Mouse (Mus musculus): ENCODE measurements around the gene Zfp512. TPM values are rescaled to one million over a fixed set of nuclear protein-coding genes. Genes with fewer than 3 reads are reported as not detected.
A peak's percentile ranks its signal among the peaks of the same experiment; 100 is the strongest.

The Zfp512 gene
- polyA plus RNA-seq, 1 experiment from 2014 or later, result 60.0 TPM

GRCm38 (mm10) chr5:31480536-31480935 is 28.3 kb downstream of the Zfp512 start:
- ATAC-seq (replicated peaks; ENCODE audit: insufficient number of reproducible peaks, low FRiP score, low TSS enrichment, low read depth) (no peak), DNase-seq (ENCODE audit: low spot score) (no peak)
- no peaks in the 10 kb centered on the region for H3K27me3 ChIP-seq (ENCODE audit: control insufficient read depth, insufficient read depth, low read length)
- H3K36me3 ChIP-seq (replicated peaks; ENCODE audit: control insufficient read depth, insufficient read depth, low read depth, low read length), result no peaks in the 10 kb centered on the region; the same call in 1 of the 2 replicates
- H3K9me3 ChIP-seq (replicated peaks; ENCODE audit: control insufficient read depth, low read length), result no peaks in the 10 kb centered on the region
- no peak overlapping the region for H3K9ac ChIP-seq (replicated peaks; ENCODE audit: low read length)
- no peak overlapping the region for H3K4me3 ChIP-seq (ENCODE audit: low read depth, low read length)
- no peak overlapping the region for H3K27ac ChIP-seq (replicated peaks; ENCODE audit: low read depth, low read length)
- no peaks in the 10 kb centered on the region for H3K4me1 ChIP-seq (ENCODE audit: control insufficient read depth, insufficient read depth, low read length)
- WGBS, result 91% methylated on average over 4 of the region's 4 CpGs
- no peak overlapping the region for H3K4me2 ChIP-seq (ENCODE audit: low read depth, low read length)

- no peak within 1 kb of the TSS for H3K9ac ChIP-seq (replicated peaks; ENCODE audit: low read length)
- DNase-seq (ENCODE audit: low spot score), result no peak
- no peaks in the 10 kb centered on the region for H3K9me3 ChIP-seq (replicated peaks; ENCODE audit: control insufficient read depth, low read length)
- H3K4me1 ChIP-seq (ENCODE audit: control insufficient read depth, insufficient read depth, low read length), result no peaks in the 10 kb centered on the region
- H3K27me3 ChIP-seq (ENCODE audit: control insufficient read depth, insufficient read depth, low read length), result no peaks in the 10 kb centered on the region
- H3K4me3 ChIP-seq (ENCODE audit: low read depth, low read length), result no peak within 1 kb of the TSS
- ATAC-seq (replicated peaks; ENCODE audit: insufficient number of reproducible peaks, low FRiP score, low TSS enrichment, low read depth), result no peak
- H3K27ac ChIP-seq (replicated peaks; ENCODE audit: low read depth, low read length), result no peak within 1 kb of the TSS
- no peak within 1 kb of the TSS for H3K4me2 ChIP-seq (ENCODE audit: low read depth, low read length)
- 94% methylated on average over 3 of the region's 3 CpGs for WGBS
- no peaks in the 10 kb centered on the region for H3K36me3 ChIP-seq (replicated peaks; ENCODE audit: control insufficient read depth, insufficient read depth, low read depth, low read length)
Observed at GRCm38 (mm10) chr5:31485440-31485839, 33.2 kb downstream of the Zfp512 start, which contains the start of gene 4930548H24Rik. 4930548H24Rik (plus strand) TSS chr5:31485740.

GRCm38 (mm10) chr5:31487889-31488288 is 35.7 kb downstream of the Zfp512 start:
- ATAC-seq (replicated peaks; ENCODE audit: insufficient number of reproducible peaks, low FRiP score, low TSS enrichment, low read depth) (no peak), DNase-seq (ENCODE audit: low spot score) (no peak)
- H3K27ac ChIP-seq (replicated peaks; ENCODE audit: low read depth, low read length), result no peak overlapping the region
- H3K36me3 ChIP-seq (replicated peaks; ENCODE audit: control insufficient read depth, insufficient read depth, low read depth, low read length), result no peaks in the 10 kb centered on the region
- H3K27me3 ChIP-seq (ENCODE audit: control insufficient read depth, insufficient read depth, low read length), result no peaks in the 10 kb centered on the region
- H3K4me1 ChIP-seq (ENCODE audit: control insufficient read depth, insufficient read depth, low read length), result no peaks in the 10 kb centered on the region
- H3K9ac ChIP-seq (replicated peaks; ENCODE audit: low read length), result no peak overlapping the region
- 97% methylated on average over 3 of the region's 3 CpGs for WGBS
- no peak overlapping the region for H3K4me3 ChIP-seq (ENCODE audit: low read depth, low read length)
- no peak overlapping the region for H3K4me2 ChIP-seq (ENCODE audit: low read depth, low read length)
- no peaks in the 10 kb centered on the region for H3K9me3 ChIP-seq (replicated peaks; ENCODE audit: control insufficient read depth, low read length)

- no peak for ATAC-seq (replicated peaks; ENCODE audit: insufficient number of reproducible peaks, low FRiP score, low TSS enrichment, low read depth)
- H3K4me2 ChIP-seq (ENCODE audit: low read depth, low read length), result no peak overlapping the region
- no peak overlapping the region for H3K4me3 ChIP-seq (ENCODE audit: low read depth, low read length)
- no peaks in the 10 kb centered on the region for H3K4me1 ChIP-seq (ENCODE audit: control insufficient read depth, insufficient read depth, low read length)
- H3K36me3 ChIP-seq (replicated peaks; ENCODE audit: control insufficient read depth, insufficient read depth, low read depth, low read length), result no peaks in the 10 kb centered on the region
- no peaks in the 10 kb centered on the region for H3K9me3 ChIP-seq (replicated peaks; ENCODE audit: control insufficient read depth, low read length)
- no peak overlapping the region for H3K27ac ChIP-seq (replicated peaks; ENCODE audit: low read depth, low read length)
- no peak for DNase-seq (ENCODE audit: low spot score)
- 69% methylated on average over 7 of the region's 7 CpGs for WGBS
- no peak overlapping the region for H3K9ac ChIP-seq (replicated peaks; ENCODE audit: low read length)
- H3K27me3 ChIP-seq (ENCODE audit: control insufficient read depth, insufficient read depth, low read length), result no peaks in the 10 kb centered on the region
Observed at GRCm38 (mm10) chr5:31489116-31489769, 37.0 kb downstream of the Zfp512 start.

- 67% methylated on average over 1 of the region's 1 CpGs for WGBS
Observed at GRCm38 (mm10) chr5:31492031-31492430, 39.8 kb downstream of the Zfp512 start.

GRCm38 (mm10) chr5:31494513-31495297 is 42.5 kb downstream of the Zfp512 start, which contains the start of gene Gpn1:
Gpn1 (plus strand) TSS chr5:31494741.
- no peaks in the 10 kb centered on the region; the same call in none of the 2 replicates for H3K36me3 ChIP-seq (replicated peaks; ENCODE audit: control insufficient read depth, insufficient read depth, low read depth, low read length)
- WGBS, result under 1% methylated on average over 49 of the region's 49 CpGs
- H3K9ac ChIP-seq (replicated peaks; ENCODE audit: low read length), result peak within 1 kb of the TSS; percentile 82
- H3K4me1 ChIP-seq (ENCODE audit: control insufficient read depth, insufficient read depth, low read length), result no peaks in the 10 kb centered on the region
- no peaks in the 10 kb centered on the region for H3K27me3 ChIP-seq (ENCODE audit: control insufficient read depth, insufficient read depth, low read length)
- DNase-seq (ENCODE audit: low spot score) (peak; percentile 96), ATAC-seq (replicated peaks; ENCODE audit: insufficient number of reproducible peaks, low FRiP score, low TSS enrichment, low read depth) (peak; percentile 100)
- H3K27ac ChIP-seq (replicated peaks; ENCODE audit: low read depth, low read length), result no peak within 1 kb of the TSS
- peak within 1 kb of the TSS; percentile 86 for H3K4me3 ChIP-seq (ENCODE audit: low read depth, low read length)
- H3K9me3 ChIP-seq (replicated peaks; ENCODE audit: control insufficient read depth, low read length), result no peaks in the 10 kb centered on the region; the same call in 1 of the 2 replicates
- H3K4me2 ChIP-seq (ENCODE audit: low read depth, low read length), result peak within 1 kb of the TSS; percentile 67

More at GRCm38 (mm10) chr5:31492031-31492430, 39.8 kb downstream of the Zfp512 start:
- ATAC-seq (replicated peaks; ENCODE audit: insufficient number of reproducible peaks, low FRiP score, low TSS enrichment, low read depth) (no peak), DNase-seq (ENCODE audit: low spot score) (no peak)
- H3K36me3 ChIP-seq (replicated peaks; ENCODE audit: control insufficient read depth, insufficient read depth, low read depth, low read length), result no peaks in the 10 kb centered on the region; the same call in 1 of the 2 replicates
- no peak overlapping the region for H3K9ac ChIP-seq (replicated peaks; ENCODE audit: low read length)
- no peak overlapping the region for H3K4me3 ChIP-seq (ENCODE audit: low read depth, low read length)
- H3K4me1 ChIP-seq (ENCODE audit: control insufficient read depth, insufficient read depth, low read length), result no peaks in the 10 kb centered on the region
- no peaks in the 10 kb centered on the region; the same call in 1 of the 2 replicates for H3K9me3 ChIP-seq (replicated peaks; ENCODE audit: control insufficient read depth, low read length)
- H3K27ac ChIP-seq (replicated peaks; ENCODE audit: low read depth, low read length), result no peak overlapping the region
- H3K27me3 ChIP-seq (ENCODE audit: control insufficient read depth, insufficient read depth, low read length), result no peaks in the 10 kb centered on the region
- H3K4me2 ChIP-seq (ENCODE audit: low read depth, low read length), result no peak overlapping the region

GRCm38 (mm10) chr5:31504843-31505242 is 52.6 kb downstream of the Zfp512 start:
- H3K27me3 ChIP-seq (ENCODE audit: control insufficient read depth, insufficient read depth, low read length), result no peaks in the 10 kb centered on the region
- no peak overlapping the region for H3K27ac ChIP-seq (replicated peaks; ENCODE audit: low read depth, low read length)
- H3K4me3 ChIP-seq (ENCODE audit: low read depth, low read length), result no peak overlapping the region
- DNase-seq (ENCODE audit: low spot score) (no peak), ATAC-seq (replicated peaks; ENCODE audit: insufficient number of reproducible peaks, low FRiP score, low TSS enrichment, low read depth) (no peak)
- WGBS, result 91% methylated on average over 10 of the region's 10 CpGs
- H3K4me2 ChIP-seq (ENCODE audit: low read depth, low read length), result no peak overlapping the region
- no peaks in the 10 kb centered on the region for H3K4me1 ChIP-seq (ENCODE audit: control insufficient read depth, insufficient read depth, low read length)
- no peak overlapping the region for H3K9ac ChIP-seq (replicated peaks; ENCODE audit: low read length)
- peaks cover 19% of the 10 kb centered on the region for H3K36me3 ChIP-seq (replicated peaks; ENCODE audit: control insufficient read depth, insufficient read depth, low read depth, low read length)
- no peaks in the 10 kb centered on the region for H3K9me3 ChIP-seq (replicated peaks; ENCODE audit: control insufficient read depth, low read length)

GRCm38 (mm10) chr5:31512481-31512880 is 60.2 kb downstream of the Zfp512 start:
- Histone ChIP-seq H3K27me3 (ENCODE audit: control insufficient read depth, insufficient read depth, low read length) (no peaks in the 10 kb centered on the region), H3K36me3 (replicated peaks; ENCODE audit: control insufficient read depth, insufficient read depth, low read depth, low read length) (peaks cover 8% of the 10 kb centered on the region), H3K4me3 (ENCODE audit: low read depth, low read length) (no peak overlapping the region), H3K9ac (replicated peaks; ENCODE audit: low read length) (no peak overlapping the region), H3K4me2 (ENCODE audit: low read depth, low read length) (no peak overlapping the region), H3K4me1 (ENCODE audit: control insufficient read depth, insufficient read depth, low read length) (no peaks in the 10 kb centered on the region), H3K9me3 (replicated peaks; ENCODE audit: control insufficient read depth, low read length) (no peaks in the 10 kb centered on the region), H3K27ac (replicated peaks; ENCODE audit: low read depth, low read length) (no peak overlapping the region)
- ATAC-seq (replicated peaks; ENCODE audit: insufficient number of reproducible peaks, low FRiP score, low TSS enrichment, low read depth) (no peak), DNase-seq (ENCODE audit: low spot score) (no peak)
- 76% methylated on average over 1 of the region's 1 CpGs for WGBS
